Mouse (Mus musculus) thymus, adult 2 months (tissue): ENCODE results near the gene BC049352.

ENCODE experiments used
- CTCF ChIP-seq: fragments of 200-500 bp; IDR thresholded peaks from 2 replicates; pipeline ENCODE4 v1.5.1; 2012; ENCODE audit warnings: mild to moderate bottlenecking, control low read depth, low read length, moderate library complexity, borderline replicate concordance; ENCODE audit not compliant: control insufficient read depth, poor library complexity, insufficient read depth; ENCODE audit errors: extremely low read depth
- POLR2A ChIP-seq: fragments of 200-500 bp; IDR thresholded peaks from 2 replicates; pipeline ENCODE4 v1.6.1; 2012; ENCODE audit warnings: mild to moderate bottlenecking, low read length, control low read depth, moderate library complexity; ENCODE audit not compliant: control insufficient read depth, poor library complexity, insufficient read depth; ENCODE audit errors: extremely low read depth

DNA sequence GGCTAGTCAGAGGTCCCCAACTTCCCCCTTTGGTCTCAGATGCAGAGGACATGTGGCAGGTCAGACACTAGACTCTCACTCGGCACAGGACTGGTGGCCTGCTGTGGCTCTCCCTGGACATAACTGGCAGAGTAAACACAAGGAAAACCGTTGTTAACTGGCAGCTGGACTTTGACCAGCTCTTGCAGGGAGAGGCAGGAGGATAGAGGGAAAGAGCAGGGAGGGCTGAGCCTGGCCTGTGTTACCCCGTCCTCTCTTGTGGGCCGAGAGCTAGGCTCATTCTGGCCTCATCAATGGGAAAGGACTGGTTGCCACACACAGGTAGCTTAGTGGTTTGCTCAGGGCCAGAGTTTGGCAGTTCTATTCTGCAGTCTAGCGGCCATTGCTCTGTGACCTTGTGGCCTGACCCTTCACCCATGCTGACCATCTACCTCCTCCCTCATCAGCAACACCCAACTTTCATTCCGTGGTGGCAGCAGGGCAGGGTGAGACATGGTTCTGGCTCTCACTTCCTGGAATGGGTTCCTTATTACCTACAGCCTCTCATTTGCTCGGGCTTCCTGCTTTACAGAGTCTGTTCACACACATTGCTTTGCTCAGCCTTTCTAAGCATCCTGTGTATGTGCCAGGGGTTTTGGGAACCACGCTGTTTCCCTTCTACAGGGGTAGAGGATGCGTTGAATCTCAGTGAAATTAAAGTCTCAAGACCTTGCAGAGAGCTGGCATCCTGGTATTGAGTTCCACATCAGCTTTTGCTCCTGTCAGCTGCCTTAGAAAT, 20.4 kb downstream of the BC049352 start:
- TF ChIP-seq CTCF (no peak), POLR2A (no peak)
